Mouse (Mus musculus) neural tube, embryonic 15.5 days (tissue): ENCODE data around the gene She. TPM values are rescaled to one million over a fixed set of nuclear protein-coding genes. Genes with fewer than 3 reads are reported as not detected.
A peak's percentile ranks its signal among the peaks of the same experiment; 100 is the strongest.
"Not testable (repeated sequence)": the region's sequence is repeated elsewhere in the genome, so short reads cannot be mapped to it uniquely, and the experiment has no call there.

Source experiments
- ATAC-seq: fragments of 200-750 bp; cut with Nextera tagmentation; 2 replicates; pipeline ENCODE4 v1.8.0; 2017; ENCODE audit warnings: mild to moderate bottlenecking, moderate TSS enrichment, moderate library complexity; ENCODE audit not compliant: low FRiP score
- H3K27ac ChIP-seq: fragments of 300-500 bp; sonication (generic); replicated peaks from 2 replicates; pipeline ENCODE4 v1.5.1; 2015; ENCODE audit warnings: mild to moderate bottlenecking, inconsistent platforms
- H3K27me3 ChIP-seq: fragments of 300-500 bp; sonication (generic); replicated peaks from 2 replicates; pipeline ENCODE4 v1.6.1; 2015; ENCODE audit warnings: inconsistent platforms
- H3K36me3 ChIP-seq: fragments of 300-500 bp; sonication (generic); 2 replicates; pipeline ENCODE4 v1.6.1; 2015; ENCODE audit warnings: inconsistent platforms
- H3K4me1 ChIP-seq: fragments of 300-500 bp; sonication (generic); 2 replicates; pipeline ENCODE4 v1.6.1; 2015; ENCODE audit warnings: inconsistent platforms
- H3K4me2 ChIP-seq: fragments of 300-500 bp; sonication (generic); 2 replicates; pipeline ENCODE4 v1.6.1; 2015; ENCODE audit warnings: inconsistent platforms, mild to moderate bottlenecking, moderate library complexity
- H3K4me3 ChIP-seq: fragments of 300-500 bp; sonication (generic); replicated peaks from 2 replicates; pipeline ENCODE4 v1.5.1; 2015; ENCODE audit warnings: mild to moderate bottlenecking, inconsistent platforms
- H3K9ac ChIP-seq: fragments of 300-500 bp; sonication (generic); replicated peaks from 2 replicates; pipeline ENCODE4 v1.6.1; 2015; ENCODE audit warnings: mild to moderate bottlenecking, inconsistent platforms
- H3K9me3 ChIP-seq: fragments of 300-500 bp; sonication (generic); replicated peaks from 2 replicates; pipeline ENCODE4 v1.6.1; 2016; ENCODE audit warnings: inconsistent platforms
- WGBS: fragments of 180-500 bp; shearing (Covaris S2); methylation state at CpG from one replicate; pipeline ENCODE4 v1.1.7; 2015; ENCODE audit warnings: mixed read lengths; 5-methylcytosine and 5-hydroxymethylcytosine counted together
- polyA plus RNA-seq: library from polyadenylated mRNA; unstranded; fragments of >200 nt; fragmentation: Nextera tagmentation; extraction: Ambion mirVana; gene quantifications from 2 replicates; pipeline ENCODE4 v1.2.1, GENCODE M21; 2015

Gene She
- polyA plus RNA-seq, 1 experiment from 2014 or later = 1.4 TPM

- H3K9ac ChIP-seq = no peak overlapping the region
- no peak overlapping the region for H3K4me3 ChIP-seq
- no peaks in the 10 kb centered on the region for H3K4me1 ChIP-seq
- H3K9me3 ChIP-seq = no peaks in the 10 kb centered on the region
- no peak overlapping the region for H3K4me2 ChIP-seq
- no peak for ATAC-seq
- no peaks in the 10 kb centered on the region for H3K36me3 ChIP-seq
- WGBS = 79% methylated on average over 6 of the region's 6 CpGs
- H3K27ac ChIP-seq = no peak overlapping the region
- H3K27me3 ChIP-seq = no peaks in the 10 kb centered on the region
These were observed 16.4 kb downstream of the She start for GRCm38 (mm10) chr3:89847596-89847995.

DNA sequence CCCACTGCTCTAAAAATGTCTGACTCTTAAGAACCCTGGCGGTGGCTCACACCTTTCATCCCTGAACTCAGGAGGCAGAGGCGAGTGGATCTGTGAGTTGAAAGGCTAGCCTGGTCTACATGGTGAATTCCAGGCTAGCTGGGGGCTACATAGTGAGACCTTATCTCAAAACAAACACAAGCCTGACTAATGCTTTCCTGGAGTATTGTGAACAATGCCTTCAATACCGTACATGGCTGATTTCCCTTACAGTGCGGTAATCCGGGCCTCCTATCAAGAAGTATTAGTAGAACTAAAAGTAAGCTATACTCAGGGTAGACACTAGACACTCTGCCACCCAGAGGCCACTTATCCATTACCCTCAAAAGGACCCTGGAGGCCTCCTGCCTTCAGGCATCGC lies 16.9 kb downstream of the She start:
- Histone ChIP-seq H3K27ac (no peak overlapping the region), H3K36me3 (no peaks in the 10 kb centered on the region), H3K4me2 (no peak overlapping the region), H3K4me3 (no peak overlapping the region), H3K9ac (no peak overlapping the region), H3K9me3 (no peaks in the 10 kb centered on the region), H3K4me1 (no peaks in the 10 kb centered on the region), H3K27me3 (no peaks in the 10 kb centered on the region)
- no peak for ATAC-seq
- WGBS = 89% methylated on average over 6 of the region's 6 CpGs

GRCm38 (mm10) chr3:89853752-89854151 lies 22.6 kb downstream of the She start:
- Histone ChIP-seq H3K4me3 (no peak overlapping the region), H3K4me2 (no peak overlapping the region), H3K9me3 (no peaks in the 10 kb centered on the region), H3K27me3 (0 out of 2 replicates have a peak, but pooled peaks cover 3% of the 10 kb centered on the region), H3K9ac (no peak overlapping the region), H3K27ac (no peak overlapping the region), H3K4me1 (no peaks in the 10 kb centered on the region), H3K36me3 (no peaks in the 10 kb centered on the region)
- no peak for ATAC-seq
- WGBS = 64% methylated on average over 5 of the region's 5 CpGs

DNA sequence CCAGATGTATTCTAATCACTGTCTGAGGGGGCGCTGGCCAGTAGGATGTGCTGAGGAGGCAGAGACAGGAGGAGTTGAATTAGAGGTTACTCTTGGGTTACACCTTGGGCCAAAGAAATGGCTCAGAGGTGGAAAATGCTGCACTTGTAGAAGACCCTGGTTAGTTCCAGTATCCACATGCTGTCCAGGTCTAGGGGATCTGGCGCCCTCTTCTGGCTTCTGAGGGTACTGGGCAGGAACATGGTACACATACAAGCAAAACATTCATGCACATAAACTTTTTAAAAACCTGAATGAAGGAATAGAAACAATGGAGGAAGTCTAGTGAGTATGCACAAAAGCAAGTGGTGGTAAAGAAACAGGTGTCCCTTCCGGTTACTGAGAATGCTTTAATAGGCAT lies 26.2 kb downstream of the She start:
- H3K27ac ChIP-seq = no peak overlapping the region
- no peaks in the 10 kb centered on the region for H3K9me3 ChIP-seq
- WGBS = 94% methylated on average over 3 of the region's 3 CpGs
- H3K27me3 ChIP-seq = 0 out of 2 replicates have a peak, but pooled peaks cover 3% of the 10 kb centered on the region
- H3K4me3 ChIP-seq = no peak overlapping the region
- ATAC-seq = no peak
- H3K4me2 ChIP-seq = no peak overlapping the region
- no peaks in the 10 kb centered on the region for H3K36me3 ChIP-seq
- H3K9ac ChIP-seq = no peak overlapping the region
- H3K4me1 ChIP-seq = peaks cover 6% of the 10 kb centered on the region; the same call in 1 of the 2 replicates

DNA sequence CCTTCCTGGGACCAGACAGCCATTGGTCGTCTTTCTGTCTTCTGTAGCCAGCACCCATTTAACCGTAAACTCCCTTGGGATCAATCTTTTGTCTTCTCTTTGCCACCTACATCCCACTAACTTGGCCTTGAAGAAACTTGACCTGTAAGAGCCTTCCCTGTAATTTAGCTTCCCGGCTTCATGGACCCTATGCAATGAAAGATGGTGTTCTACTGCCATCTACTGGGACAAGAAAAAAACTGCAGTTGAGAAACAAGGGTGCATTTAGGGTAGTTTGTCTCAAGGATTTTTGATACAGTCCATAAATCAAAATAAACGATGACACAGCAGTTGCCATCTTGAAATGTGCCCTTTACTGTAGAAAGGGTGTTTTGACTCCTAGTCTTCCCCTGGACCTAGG lies 27.0 kb downstream of the She start:
- 16% methylated on average over 4 of the region's 4 CpGs for WGBS
- H3K4me3 ChIP-seq = no peak overlapping the region
- no peak overlapping the region for H3K4me2 ChIP-seq
- H3K9ac ChIP-seq = no peak overlapping the region
- H3K27ac ChIP-seq = no peak overlapping the region
- peaks cover 6% of the 10 kb centered on the region; the same call in 1 of the 2 replicates for H3K4me1 ChIP-seq
- no peak for ATAC-seq
- no peaks in the 10 kb centered on the region for H3K9me3 ChIP-seq
- 0 out of 2 replicates have a peak, but pooled peaks cover 3% of the 10 kb centered on the region for H3K27me3 ChIP-seq
- H3K36me3 ChIP-seq = no peaks in the 10 kb centered on the region

- Histone ChIP-seq H3K27me3 (0 out of 2 replicates have a peak, but pooled peaks cover 3% of the 10 kb centered on the region), H3K4me3 (no peak overlapping the region), H3K27ac (no peak overlapping the region), H3K4me2 (no peak overlapping the region), H3K9me3 (no peaks in the 10 kb centered on the region), H3K9ac (0 out of 2 replicates have a peak overlapping the region, but pooled peaks have one; percentile 7), H3K4me1 (peaks cover 6% of the 10 kb centered on the region; the same call in 1 of the 2 replicates), H3K36me3 (no peaks in the 10 kb centered on the region)
- WGBS = 66% methylated on average over 8 of the region's 8 CpGs
- ATAC-seq = no peak
These were observed 27.7 kb downstream of the She start for GRCm38 (mm10) chr3:89858888-89859287.

DNA sequence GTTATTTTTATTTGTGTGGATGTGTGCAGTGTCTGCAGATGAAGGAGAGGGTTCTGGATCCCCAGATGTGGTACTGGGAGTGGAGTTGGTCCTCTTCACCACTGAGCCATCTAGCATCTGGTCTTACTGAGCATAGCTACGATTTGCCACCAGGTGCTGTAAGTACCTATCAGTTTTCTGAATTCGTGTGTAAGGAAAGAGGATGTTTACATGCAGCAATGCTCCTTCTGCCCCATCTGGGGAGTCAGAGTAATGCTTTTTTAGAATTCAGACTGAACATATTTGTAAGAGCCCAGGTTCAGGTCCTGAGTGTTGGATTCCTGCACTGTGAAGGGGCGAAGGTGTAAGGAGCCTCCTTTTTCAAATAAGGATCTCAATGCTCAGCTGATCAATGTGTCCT lies 28.8 kb downstream of the She start:
- H3K27ac ChIP-seq = no peak overlapping the region
- H3K4me1 ChIP-seq = peaks cover 7% of the 10 kb centered on the region
- H3K9ac ChIP-seq = no peak overlapping the region
- 0 out of 2 replicates have a peak, but pooled peaks cover 3% of the 10 kb centered on the region for H3K27me3 ChIP-seq
- ATAC-seq = no peak
- no peak overlapping the region for H3K4me3 ChIP-seq
- no peaks in the 10 kb centered on the region for H3K36me3 ChIP-seq
- H3K4me2 ChIP-seq = no peak overlapping the region
- WGBS = 71% methylated on average over 3 of the region's 3 CpGs
- H3K9me3 ChIP-seq = no peaks in the 10 kb centered on the region

GRCm38 (mm10) chr3:89860343-89860742 lies 29.2 kb downstream of the She start:
- Histone ChIP-seq H3K4me2 (no peak overlapping the region), H3K36me3 (no peaks in the 10 kb centered on the region), H3K4me3 (no peak overlapping the region), H3K4me1 (peaks cover 11% of the 10 kb centered on the region), H3K27ac (no peak overlapping the region), H3K9me3 (no peaks in the 10 kb centered on the region), H3K9ac (no peak overlapping the region), H3K27me3 (0 out of 2 replicates have a peak, but pooled peaks cover 3% of the 10 kb centered on the region)
- WGBS = 87% methylated on average over 3 of the region's 3 CpGs
- no peak for ATAC-seq

DNA sequence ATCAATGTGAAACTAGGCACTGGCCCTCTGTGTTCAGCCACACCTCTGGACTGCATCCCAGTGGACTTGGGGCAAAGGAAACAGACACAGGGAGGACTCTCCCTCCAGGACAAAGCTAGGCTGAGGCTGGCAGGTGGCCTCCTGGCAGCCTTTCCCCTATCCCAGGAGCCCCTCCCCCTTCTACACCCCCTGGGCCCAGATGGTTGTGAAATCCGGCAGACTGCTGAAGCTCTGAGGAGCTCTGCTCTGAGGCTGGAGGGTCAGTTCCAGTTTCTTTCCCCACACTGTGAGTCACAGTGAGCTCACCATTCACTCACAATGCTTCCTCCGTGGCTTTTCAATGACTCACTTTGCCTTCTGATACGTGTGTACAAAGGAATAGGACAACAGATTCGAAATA lies 29.9 kb downstream of the She start:
- no peak overlapping the region for H3K4me3 ChIP-seq
- no peak overlapping the region for H3K27ac ChIP-seq

DNA sequence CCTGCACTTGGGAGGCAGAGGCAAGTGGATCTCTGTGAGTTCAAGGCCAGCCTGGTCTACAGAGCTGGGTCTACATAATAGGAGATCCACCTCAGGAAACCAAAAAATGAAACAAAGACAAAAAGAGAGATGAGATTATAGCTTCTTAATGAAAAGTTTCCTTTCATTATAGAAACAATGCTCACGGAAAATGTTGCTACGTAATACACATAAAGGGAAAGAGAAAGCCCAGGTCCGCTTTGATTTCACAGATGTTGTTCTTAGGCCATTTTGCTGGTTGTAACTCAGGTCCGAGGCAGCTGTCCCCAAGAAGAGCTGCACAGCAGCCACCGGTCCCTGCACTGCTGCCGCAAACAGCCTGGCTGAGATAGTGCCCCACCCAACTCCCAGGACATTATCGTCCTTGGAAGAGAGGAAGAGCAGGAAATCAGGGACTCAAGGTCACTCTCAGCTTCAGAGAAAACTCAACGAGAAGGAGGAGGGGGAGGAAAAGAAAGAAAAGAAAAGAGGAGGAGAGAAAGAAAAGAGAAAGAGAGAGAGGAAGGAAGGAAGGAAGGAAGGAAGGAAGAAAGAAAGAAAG lies 31.1 kb downstream of the She start:
- Histone ChIP-seq H3K9ac (no peak overlapping the region), H3K27me3 (no peaks in the 10 kb centered on the region), H3K4me2 (no peak overlapping the region), H3K9me3 (no peaks in the 10 kb centered on the region), H3K27ac (no peak overlapping the region), H3K36me3 (no peaks in the 10 kb centered on the region), H3K4me1 (peaks cover 12% of the 10 kb centered on the region), H3K4me3 (no peak overlapping the region)
- WGBS = 88% methylated on average over 8 of the region's 8 CpGs
- ATAC-seq = no peak

More for the DNA sequence above, 29.9 kb downstream of the She start:
- no peak for ATAC-seq
- 25% methylated on average over 4 of the region's 4 CpGs for WGBS
- H3K27me3 ChIP-seq = 0 out of 2 replicates have a peak, but pooled peaks cover 3% of the 10 kb centered on the region
- H3K4me1 ChIP-seq = peaks cover 12% of the 10 kb centered on the region
- H3K36me3 ChIP-seq = no peaks in the 10 kb centered on the region
- H3K9me3 ChIP-seq = no peaks in the 10 kb centered on the region
- no peak overlapping the region for H3K4me2 ChIP-seq
- no peak overlapping the region for H3K9ac ChIP-seq

GRCm38 (mm10) chr3:89863276-89863675 lies 32.1 kb downstream of the She start:
- not testable (repeated sequence) for H3K36me3 ChIP-seq, H3K4me2 ChIP-seq, H3K4me3 ChIP-seq, H3K9me3 ChIP-seq, ATAC-seq, H3K27me3 ChIP-seq, H3K9ac ChIP-seq, H3K27ac ChIP-seq
- WGBS = 83% methylated on average over 3 of the region's 3 CpGs
- H3K4me1 ChIP-seq = peaks cover 19% of the 10 kb centered on the region

DNA sequence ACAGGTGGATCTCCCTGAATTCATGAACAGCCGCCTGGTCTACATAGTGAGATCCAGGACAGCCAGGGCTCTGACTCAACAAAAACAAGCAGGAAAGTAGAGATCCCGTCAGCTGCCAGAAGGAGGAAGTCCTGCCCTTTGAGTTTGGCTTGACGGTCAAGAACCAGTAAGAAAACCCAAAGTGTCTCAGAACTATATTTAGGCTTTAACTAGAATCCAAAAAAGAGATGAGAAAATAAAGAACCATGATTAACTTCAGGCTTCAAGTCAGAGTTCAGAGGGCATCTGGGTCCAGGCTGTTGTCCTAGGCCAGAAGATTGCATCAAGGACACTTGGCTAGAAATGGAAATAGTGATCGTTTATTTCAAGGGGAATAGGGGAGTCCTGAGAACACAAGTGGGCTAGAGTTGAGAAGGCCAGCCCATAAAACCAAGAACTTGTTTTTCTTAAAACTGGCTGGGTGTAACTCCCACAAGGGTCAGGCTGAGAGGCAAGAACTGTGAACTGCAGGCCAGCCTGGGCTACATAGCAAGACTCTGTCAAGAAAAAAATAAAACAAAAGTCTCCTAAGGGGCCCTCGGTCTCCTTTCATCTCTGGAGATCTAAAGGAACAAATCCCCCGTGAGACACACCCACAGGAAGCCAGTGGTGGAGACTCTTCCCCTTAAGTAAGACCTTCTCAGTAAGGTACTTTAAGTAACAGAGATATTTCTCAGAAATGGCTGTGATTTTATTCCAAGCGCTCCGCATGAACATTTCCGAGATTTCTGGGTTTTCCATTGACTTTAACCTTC lies 32.7 kb downstream of the She start:
- Histone ChIP-seq H3K4me2 (no peak overlapping the region), H3K4me1 (peaks cover 23% of the 10 kb centered on the region), H3K4me3 (no peak overlapping the region), H3K27ac (no peak overlapping the region), H3K27me3 (no peaks in the 10 kb centered on the region), H3K9ac (no peak overlapping the region), H3K36me3 (no peaks in the 10 kb centered on the region), H3K9me3 (no peaks in the 10 kb centered on the region)
- no peak for ATAC-seq
- WGBS = 85% methylated on average over 9 of the region's 9 CpGs
